Mouse (Mus musculus) liver, adult 2 months (tissue): Measurements from ENCODE around the gene Hist1h4a. TPM values are rescaled to one million over a fixed set of nuclear protein-coding genes. Genes with fewer than 3 reads are reported as not detected.
"Not testable (repeated sequence)": the region's sequence is repeated elsewhere in the genome, so short reads cannot be mapped to it uniquely, and the experiment has no call there.

Experiments
- DNase-seq: peaks from one replicate; pipeline ENCODE4 v3.0.0-alpha.2; 2011; ENCODE audit warnings: low read depth, low spot score; ENCODE audit errors: extremely low read depth
- H3K27ac ChIP-seq: fragments of 200-500 bp; replicated peaks from 2 replicates; pipeline ENCODE4 v1.5.1; 2012; ENCODE audit warnings: low read depth, mild to moderate bottlenecking, control low read depth, inconsistent platforms, low read length; ENCODE audit not compliant: insufficient read depth
- H3K27me3 ChIP-seq: fragments of 200-500 bp; 2 replicates; pipeline ENCODE4 v1.6.1; 2012; ENCODE audit warnings: mild to moderate bottlenecking, moderate library complexity, low read length, inconsistent platforms; ENCODE audit not compliant: control insufficient read depth, insufficient read depth
- H3K36me3 ChIP-seq: fragments of 200-500 bp; 2 replicates; pipeline ENCODE4 v1.6.1; 2012; ENCODE audit warnings: low read length, inconsistent platforms; ENCODE audit not compliant: control insufficient read depth, insufficient read depth
- H3K4me1 ChIP-seq: fragments of 200-500 bp; 2 replicates; pipeline ENCODE4 v1.6.1; 2011; ENCODE audit warnings: low read length; ENCODE audit not compliant: control insufficient read depth, insufficient read depth
- H3K4me3 ChIP-seq: fragments of 200-500 bp; 2 replicates; pipeline ENCODE4 v1.5.1; 2011; ENCODE audit warnings: low read depth, mild to moderate bottlenecking, control low read depth, low read length, moderate library complexity; ENCODE audit not compliant: insufficient read depth
- H3K79me2 ChIP-seq: fragments of 200-500 bp; 2 replicates; pipeline ENCODE4 v1.6.1; 2012; ENCODE audit warnings: inconsistent platforms, mild to moderate bottlenecking, low read length, moderate library complexity; ENCODE audit not compliant: control insufficient read depth, insufficient read depth
- H3K9ac ChIP-seq: fragments of 200-500 bp; 2 replicates; pipeline ENCODE4 v1.6.1; 2012; ENCODE audit warnings: low read depth, mild to moderate bottlenecking, control low read depth, inconsistent platforms, low read length
- CTCF ChIP-seq: fragments of 200-500 bp; IDR thresholded peaks from 2 replicates; pipeline ENCODE4 v1.5.1; 2011; ENCODE audit warnings: low read depth, low read length, control low read depth
- POLR2A ChIP-seq: fragments of 200-500 bp; IDR thresholded peaks from 2 replicates; pipeline ENCODE4 v1.6.1; 2011; ENCODE audit warnings: low read length, control low read depth; ENCODE audit not compliant: insufficient read depth; ENCODE audit errors: extremely low read depth
- WGBS: fragments of 180-500 bp; shearing (Covaris S2); methylation state at CpG from one replicate; pipeline ENCODE4 v1.1.7; 2018; 5-methylcytosine and 5-hydroxymethylcytosine counted together
- polyA plus RNA-seq: library from polyadenylated mRNA; depleted of rRNA; stranded (reverse); fragments of >200 nt; gene quantifications from 2 replicates; pipeline ENCODE4 v1.2.3, GENCODE M21; 2012
- total RNA-seq: library from RNA; depleted of rRNA; stranded (reverse); fragments of >200 nt; gene quantifications from 2 replicates; pipeline ENCODE4 v1.2.3, GENCODE M21; 2014

Gene Hist1h4a
- total and polyA plus RNA-seq, 2 experiments, result 21.0 TPM; not detected in 1

DNA sequence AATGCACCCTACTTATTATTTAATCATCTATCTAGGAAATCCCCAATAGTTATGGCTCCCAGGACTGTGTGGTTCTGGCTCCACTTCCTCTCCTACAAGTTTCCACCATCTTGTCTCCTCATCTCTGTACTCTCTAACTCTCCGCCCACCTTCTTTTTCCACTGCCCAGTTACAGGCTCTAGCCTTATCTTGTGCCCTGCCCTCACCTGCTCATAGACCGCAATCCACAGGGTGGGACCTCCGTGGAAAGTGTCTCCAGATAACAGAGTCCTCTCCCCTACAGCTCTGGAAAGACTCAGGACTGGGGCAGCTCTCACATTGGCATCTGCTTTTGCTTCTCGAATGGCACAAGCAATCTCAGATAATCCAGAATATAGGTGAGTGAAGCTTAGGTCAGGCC, 18.0 kb upstream of the Hist1h4a start:
- Histone ChIP-seq H3K27ac (no peak overlapping the region), H3K4me3 (no peak overlapping the region), H3K27me3 (no peaks in the 10 kb centered on the region), H3K4me1 (peaks cover 4% of the 10 kb centered on the region; the same call in 1 of the 2 replicates), H3K79me2 (no peaks in the 10 kb centered on the region), H3K9ac (no peak overlapping the region), H3K36me3 (no peaks in the 10 kb centered on the region)
- no peak for DNase-seq
- 89% methylated on average over 4 of the region's 4 CpGs for WGBS
- TF ChIP-seq CTCF (no peak), POLR2A (no peak)

GRCm38 (mm10) chr13:23778339-23778738, 17.3 kb upstream of the Hist1h4a start:
- TF ChIP-seq POLR2A, result no peak
- TF ChIP-seq CTCF, result no peak
- DNase-seq, result peak; percentile 85
- Histone ChIP-seq H3K9ac (no peak overlapping the region), H3K4me3 (no peak overlapping the region), H3K79me2 (no peaks in the 10 kb centered on the region), H3K27me3 (no peaks in the 10 kb centered on the region), H3K27ac (no peak overlapping the region), H3K36me3 (no peaks in the 10 kb centered on the region), H3K4me1 (peaks cover 4% of the 10 kb centered on the region; the same call in 1 of the 2 replicates)
- WGBS, result 59% methylated on average over 7 of the region's 7 CpGs

GRCm38 (mm10) chr13:23772561-23773313, 11.7 kb upstream of the Hist1h4a start:
- Histone ChIP-seq H3K27me3 (no peaks in the 10 kb centered on the region), H3K36me3 (no peaks in the 10 kb centered on the region), H3K79me2 (no peaks in the 10 kb centered on the region), H3K4me3 (no peak overlapping the region), H3K4me1 (no peaks in the 10 kb centered on the region), H3K27ac (no peak overlapping the region), H3K9ac (no peak overlapping the region)
- TF ChIP-seq CTCF, result no peak
- TF ChIP-seq POLR2A, result no peak
- 36% methylated on average over 21 of the region's 21 CpGs for WGBS
- no peak for DNase-seq

- H3K79me2 ChIP-seq, H3K4me3 ChIP-seq, H3K27me3 ChIP-seq, DNase-seq, H3K4me1 ChIP-seq, H3K9ac ChIP-seq, H3K36me3 ChIP-seq, H3K27ac ChIP-seq: not testable (repeated sequence)
- 95% methylated on average over 2 of the region's 2 CpGs for WGBS
Measured at GRCm38 (mm10) chr13:23769613-23770012, 8.6 kb upstream of the Hist1h4a start, which contains the start of gene Trim38. Trim38 (plus strand) TSS chr13:23769913.

GRCm38 (mm10) chr13:23768834-23769397, 7.9 kb upstream of the Hist1h4a start:
- no peak for DNase-seq
- Histone ChIP-seq H3K4me3 (no peak overlapping the region), H3K4me1 (peaks cover 7% of the 10 kb centered on the region; the same call in 1 of the 2 replicates), H3K9ac (no peak overlapping the region), H3K36me3 (no peaks in the 10 kb centered on the region), H3K79me2 (no peaks in the 10 kb centered on the region), H3K27me3 (no peaks in the 10 kb centered on the region), H3K27ac (no peak overlapping the region)
- TF ChIP-seq POLR2A, result no peak
- TF ChIP-seq CTCF, result no peak
- WGBS, result 69% methylated on average over 5 of the region's 5 CpGs

- H3K27me3 ChIP-seq, result no peaks in the 10 kb centered on the region
- no peak overlapping the region for H3K9ac ChIP-seq
- TF ChIP-seq CTCF (no peak), POLR2A (no peak)
- H3K36me3 ChIP-seq, result no peaks in the 10 kb centered on the region
- peak; percentile 91 for DNase-seq
- no peaks in the 10 kb centered on the region for H3K79me2 ChIP-seq
- H3K4me3 ChIP-seq, result no peak overlapping the region
- no peak overlapping the region for H3K27ac ChIP-seq
- peaks cover 7% of the 10 kb centered on the region; the same call in 1 of the 2 replicates for H3K4me1 ChIP-seq
Measured at GRCm38 (mm10) chr13:23766772-23767171, 5.7 kb upstream of the Hist1h4a start.
